Mouse (Mus musculus): ENCODE measurements around the gene Slc36a4. TPM values are rescaled to one million over a fixed set of nuclear protein-coding genes. Genes with fewer than 3 reads are reported as not detected.

The Slc36a4 gene
- polyA plus RNA-seq, 1 experiment from 2014 or later: 21.7 TPM

DNA sequence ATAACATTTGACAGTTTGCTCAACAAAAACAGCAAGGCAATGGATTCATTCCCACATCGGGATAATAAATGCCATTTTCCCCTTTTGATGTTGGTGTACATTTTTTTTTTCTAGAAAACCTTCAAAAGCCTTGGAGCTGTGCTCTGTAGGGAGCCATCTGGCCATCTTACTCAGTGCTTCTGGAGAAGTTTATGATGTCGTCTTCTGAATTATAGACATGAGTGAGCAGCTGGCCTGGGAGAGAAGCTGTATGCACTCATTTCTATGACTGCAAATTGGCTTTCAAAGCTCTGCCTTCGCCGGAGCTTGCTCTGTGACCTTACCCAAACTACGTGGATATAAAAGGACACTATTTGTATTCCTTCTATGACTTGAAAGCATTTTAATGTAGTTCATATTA is 56.8 kb downstream of the Slc36a4 start:
- no peak overlapping the region for H3K9ac ChIP-seq (ENCODE audit: low read length)

GRCm38 (mm10) chr9:15766821-15767220 is 57.3 kb downstream of the Slc36a4 start:
- ATAC-seq (ENCODE audit: insufficient read depth, low FRiP score, low TSS enrichment): peak; percentile 92; the same call in 1 of the 2 replicates
- WGBS: 35% methylated on average over 5 of the region's 5 CpGs
- peak; percentile 33 for DNase-seq (ENCODE audit: low spot score)
- H3K4me3 ChIP-seq (ENCODE audit: low read depth, low read length): no peak overlapping the region
- peak overlapping the region; percentile 60; the same call in 1 of the 2 replicates for H3K27ac ChIP-seq (ENCODE audit: low read depth, low read length)
- H3K36me3 ChIP-seq (ENCODE audit: control insufficient read depth, insufficient read depth, low read length): no peaks in the 10 kb centered on the region
- H3K4me1 ChIP-seq (ENCODE audit: control insufficient read depth, insufficient read depth, low read length): 0 out of 2 replicates have a peak, but pooled peaks cover 3% of the 10 kb centered on the region
- no peaks in the 10 kb centered on the region for H3K27me3 ChIP-seq (ENCODE audit: control insufficient read depth, insufficient read depth, low read length)
- no peak overlapping the region for H3K4me2 ChIP-seq (ENCODE audit: low read depth)
- no peaks in the 10 kb centered on the region for H3K9me3 ChIP-seq (ENCODE audit: control insufficient read depth, low read length)
- H3K9ac ChIP-seq (ENCODE audit: low read length): no peak overlapping the region

More for the DNA sequence above, 56.8 kb downstream of the Slc36a4 start:
- ATAC-seq (ENCODE audit: insufficient read depth, low FRiP score, low TSS enrichment) (peak; percentile 62), DNase-seq (ENCODE audit: low spot score) (peak; percentile 17)
- Histone ChIP-seq H3K9me3 (ENCODE audit: control insufficient read depth, low read length) (no peaks in the 10 kb centered on the region), H3K27me3 (ENCODE audit: control insufficient read depth, insufficient read depth, low read length) (no peaks in the 10 kb centered on the region), H3K4me1 (ENCODE audit: control insufficient read depth, insufficient read depth, low read length) (0 out of 2 replicates have a peak, but pooled peaks cover 3% of the 10 kb centered on the region), H3K4me3 (ENCODE audit: low read depth, low read length) (no peak overlapping the region), H3K27ac (ENCODE audit: low read depth, low read length) (peak overlapping the region; percentile 4; the same call in 1 of the 2 replicates), H3K4me2 (ENCODE audit: low read depth) (no peak overlapping the region), H3K36me3 (ENCODE audit: control insufficient read depth, insufficient read depth, low read length) (no peaks in the 10 kb centered on the region)
- WGBS: 42% methylated on average over 5 of the region's 5 CpGs

DNA sequence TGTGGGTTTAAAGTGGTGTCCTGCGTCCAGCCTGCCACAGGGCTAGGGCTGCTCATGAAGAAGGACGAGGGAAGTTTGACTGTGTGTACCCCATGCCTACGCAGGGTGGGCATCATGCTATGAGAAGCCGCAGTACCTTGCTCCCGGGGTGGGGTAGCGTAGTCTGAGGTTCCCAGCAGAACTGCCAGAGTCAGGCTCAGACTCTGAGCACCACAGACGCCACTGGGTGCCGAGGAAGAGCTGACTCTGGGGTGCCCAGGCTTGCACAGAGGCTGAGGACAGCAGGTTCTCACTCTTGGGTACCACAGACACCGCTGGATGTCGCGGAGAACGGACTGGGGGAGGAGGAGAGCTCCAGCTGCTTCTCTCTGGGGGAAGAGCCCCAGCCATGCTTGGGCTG is 63.2 kb downstream of the Slc36a4 start:
- Histone ChIP-seq H3K9ac (ENCODE audit: low read length) (no peak overlapping the region), H3K27me3 (ENCODE audit: control insufficient read depth, insufficient read depth, low read length) (no peaks in the 10 kb centered on the region), H3K36me3 (ENCODE audit: control insufficient read depth, insufficient read depth, low read length) (no peaks in the 10 kb centered on the region), H3K9me3 (ENCODE audit: control insufficient read depth, low read length) (no peaks in the 10 kb centered on the region), H3K4me3 (ENCODE audit: low read depth, low read length) (no peak overlapping the region), H3K27ac (ENCODE audit: low read depth, low read length) (no peak overlapping the region), H3K4me1 (ENCODE audit: control insufficient read depth, insufficient read depth, low read length) (no peaks in the 10 kb centered on the region), H3K4me2 (ENCODE audit: low read depth) (no peak overlapping the region)
- DNase-seq (ENCODE audit: low spot score) (no peak), ATAC-seq (ENCODE audit: insufficient read depth, low FRiP score, low TSS enrichment) (no peak)
- 89% methylated on average over 12 of the region's 12 CpGs for WGBS

GRCm38 (mm10) chr9:15773426-15773825 is 63.9 kb downstream of the Slc36a4 start:
- no peak for ATAC-seq (ENCODE audit: insufficient read depth, low FRiP score, low TSS enrichment)
- WGBS: 66% methylated on average over 4 of the region's 4 CpGs

DNA sequence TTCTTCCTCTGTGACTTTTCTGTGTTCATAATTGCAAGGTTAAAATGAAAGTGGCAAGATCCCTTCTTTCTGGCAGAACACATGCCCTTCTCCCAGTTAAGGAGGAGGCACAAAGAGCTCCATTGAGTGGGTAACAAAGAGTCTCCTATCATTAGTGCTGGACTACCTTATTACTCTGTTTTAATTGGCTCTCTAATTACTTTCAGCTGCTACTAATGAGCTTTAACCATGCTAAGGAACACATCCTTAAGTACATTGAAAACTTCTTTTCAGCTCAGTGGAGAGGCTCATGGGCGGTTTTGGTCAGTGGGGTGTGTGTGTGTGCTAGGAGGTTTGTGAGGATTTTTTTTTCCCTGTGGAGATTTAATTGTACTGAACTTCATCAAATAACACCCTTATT is 65.4 kb downstream of the Slc36a4 start:
- Histone ChIP-seq H3K9ac (ENCODE audit: low read length) (no peak overlapping the region), H3K4me1 (ENCODE audit: control insufficient read depth, insufficient read depth, low read length) (no peaks in the 10 kb centered on the region), H3K4me3 (ENCODE audit: low read depth, low read length) (no peak overlapping the region), H3K4me2 (ENCODE audit: low read depth) (no peak overlapping the region), H3K9me3 (ENCODE audit: control insufficient read depth, low read length) (no peaks in the 10 kb centered on the region), H3K27me3 (ENCODE audit: control insufficient read depth, insufficient read depth, low read length) (no peaks in the 10 kb centered on the region), H3K27ac (ENCODE audit: low read depth, low read length) (no peak overlapping the region), H3K36me3 (ENCODE audit: control insufficient read depth, insufficient read depth, low read length) (no peaks in the 10 kb centered on the region)
- no peak for DNase-seq (ENCODE audit: low spot score)
- no peak for ATAC-seq (ENCODE audit: insufficient read depth, low FRiP score, low TSS enrichment)
- 80% methylated on average over 1 of the region's 1 CpGs for WGBS

More at GRCm38 (mm10) chr9:15773426-15773825, 63.9 kb downstream of the Slc36a4 start:
- Histone ChIP-seq H3K4me1 (ENCODE audit: control insufficient read depth, insufficient read depth, low read length) (no peaks in the 10 kb centered on the region), H3K9me3 (ENCODE audit: control insufficient read depth, low read length) (no peaks in the 10 kb centered on the region), H3K4me3 (ENCODE audit: low read depth, low read length) (no peak overlapping the region), H3K4me2 (ENCODE audit: low read depth) (no peak overlapping the region), H3K36me3 (ENCODE audit: control insufficient read depth, insufficient read depth, low read length) (no peaks in the 10 kb centered on the region), H3K9ac (ENCODE audit: low read length) (no peak overlapping the region), H3K27me3 (ENCODE audit: control insufficient read depth, insufficient read depth, low read length) (no peaks in the 10 kb centered on the region), H3K27ac (ENCODE audit: low read depth, low read length) (no peak overlapping the region)
- DNase-seq (ENCODE audit: low spot score): no peak

DNA sequence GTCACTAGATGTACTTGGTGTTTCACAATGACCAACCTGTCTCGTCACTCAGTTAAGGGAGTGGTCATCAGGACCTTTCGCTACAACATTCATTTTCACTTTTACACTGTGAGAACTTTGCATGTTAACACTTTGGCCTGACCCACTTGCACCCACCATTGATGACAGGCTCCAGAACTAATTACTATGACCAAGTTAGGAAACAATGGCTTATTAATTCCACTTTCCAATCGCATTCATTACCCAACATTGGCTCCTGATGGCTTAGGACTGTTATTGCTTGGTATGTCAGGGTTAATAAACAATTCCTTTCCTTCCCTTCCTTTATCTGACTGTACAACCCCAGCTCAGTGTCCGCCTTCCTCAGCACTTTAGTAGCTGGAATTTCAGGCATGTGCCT is 72.4 kb downstream of the Slc36a4 start:
- Histone ChIP-seq H3K4me3 (ENCODE audit: low read depth, low read length) (no peak overlapping the region), H3K4me1 (ENCODE audit: control insufficient read depth, insufficient read depth, low read length) (no peaks in the 10 kb centered on the region), H3K27me3 (ENCODE audit: control insufficient read depth, insufficient read depth, low read length) (no peaks in the 10 kb centered on the region), H3K9ac (ENCODE audit: low read length) (no peak overlapping the region), H3K4me2 (ENCODE audit: low read depth) (no peak overlapping the region), H3K27ac (ENCODE audit: low read depth, low read length) (no peak overlapping the region), H3K9me3 (ENCODE audit: control insufficient read depth, low read length) (no peaks in the 10 kb centered on the region), H3K36me3 (ENCODE audit: control insufficient read depth, insufficient read depth, low read length) (no peaks in the 10 kb centered on the region)
- ATAC-seq (ENCODE audit: insufficient read depth, low FRiP score, low TSS enrichment) (no peak), DNase-seq (ENCODE audit: low spot score) (no peak)
- 74% methylated on average over 4 of the region's 4 CpGs for WGBS

DNA sequence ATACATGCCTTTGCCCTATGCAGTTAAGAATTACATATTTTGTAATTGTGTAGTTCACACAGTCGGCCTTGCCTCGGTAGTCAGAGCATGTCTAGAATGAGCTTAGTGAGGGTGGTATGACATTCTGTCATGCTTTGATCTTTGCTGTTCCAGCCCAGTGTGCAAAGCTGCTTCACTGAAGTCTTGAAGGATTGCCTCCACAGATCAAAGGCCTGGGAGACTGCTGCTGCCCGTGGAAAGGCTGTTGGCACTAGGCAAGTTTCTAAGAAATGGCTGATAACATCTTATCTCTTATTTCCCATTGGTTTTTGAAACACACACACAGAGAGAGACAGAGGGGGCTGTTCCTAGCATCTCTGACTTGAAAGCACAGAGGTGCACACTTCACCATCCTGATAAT is 76.7 kb downstream of the Slc36a4 start:
- WGBS: 85% methylated on average over 3 of the region's 3 CpGs
- ATAC-seq (ENCODE audit: insufficient read depth, low FRiP score, low TSS enrichment): no peak
- H3K9ac ChIP-seq (ENCODE audit: low read length): no peak overlapping the region
- no peaks in the 10 kb centered on the region for H3K4me1 ChIP-seq (ENCODE audit: control insufficient read depth, insufficient read depth, low read length)
- no peak overlapping the region for H3K4me3 ChIP-seq (ENCODE audit: low read depth, low read length)
- no peak overlapping the region for H3K4me2 ChIP-seq (ENCODE audit: low read depth)
- no peak for DNase-seq (ENCODE audit: low spot score)
- no peaks in the 10 kb centered on the region for H3K27me3 ChIP-seq (ENCODE audit: control insufficient read depth, insufficient read depth, low read length)
- H3K36me3 ChIP-seq (ENCODE audit: control insufficient read depth, insufficient read depth, low read length): no peaks in the 10 kb centered on the region
- no peaks in the 10 kb centered on the region for H3K9me3 ChIP-seq (ENCODE audit: control insufficient read depth, low read length)
- H3K27ac ChIP-seq (ENCODE audit: low read depth, low read length): no peak overlapping the region

DNA sequence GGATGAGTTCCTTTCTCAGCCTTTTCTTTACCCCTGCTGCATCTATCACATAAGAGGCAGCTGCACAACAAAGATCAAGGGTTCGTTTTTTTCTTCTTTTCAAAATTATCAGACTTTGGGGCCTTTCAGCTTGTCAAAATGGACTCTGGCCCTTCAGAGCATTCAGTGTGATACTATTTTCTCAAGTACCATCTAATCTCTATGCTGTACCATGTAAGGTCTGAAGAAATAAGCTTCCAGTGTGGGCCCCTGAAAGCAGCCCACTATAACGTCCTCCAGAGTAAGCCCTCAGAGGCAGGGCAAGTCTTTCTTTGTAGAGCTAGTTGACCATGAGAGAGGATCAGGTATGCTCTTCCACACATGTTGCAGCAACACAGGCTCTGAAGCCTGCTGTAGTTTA is 77.1 kb downstream of the Slc36a4 start:
- Histone ChIP-seq H3K4me2 (ENCODE audit: low read depth) (no peak overlapping the region), H3K4me3 (ENCODE audit: low read depth, low read length) (no peak overlapping the region), H3K27ac (ENCODE audit: low read depth, low read length) (no peak overlapping the region), H3K4me1 (ENCODE audit: control insufficient read depth, insufficient read depth, low read length) (no peaks in the 10 kb centered on the region), H3K27me3 (ENCODE audit: control insufficient read depth, insufficient read depth, low read length) (no peaks in the 10 kb centered on the region), H3K36me3 (ENCODE audit: control insufficient read depth, insufficient read depth, low read length) (no peaks in the 10 kb centered on the region), H3K9me3 (ENCODE audit: control insufficient read depth, low read length) (no peaks in the 10 kb centered on the region), H3K9ac (ENCODE audit: low read length) (no peak overlapping the region)
- 80% methylated on average over 2 of the region's 2 CpGs for WGBS
- no peak for ATAC-seq (ENCODE audit: insufficient read depth, low FRiP score, low TSS enrichment)
- DNase-seq (ENCODE audit: low spot score): no peak

- no peak overlapping the region for H3K4me2 ChIP-seq (ENCODE audit: low read depth)
- WGBS: 87% methylated on average over 9 of the region's 9 CpGs
- H3K4me3 ChIP-seq (ENCODE audit: low read depth, low read length): no peak overlapping the region
- no peaks in the 10 kb centered on the region for H3K4me1 ChIP-seq (ENCODE audit: control insufficient read depth, insufficient read depth, low read length)
- no peaks in the 10 kb centered on the region for H3K9me3 ChIP-seq (ENCODE audit: control insufficient read depth, low read length)
- H3K36me3 ChIP-seq (ENCODE audit: control insufficient read depth, insufficient read depth, low read length): no peaks in the 10 kb centered on the region
- no peak overlapping the region for H3K9ac ChIP-seq (ENCODE audit: low read length)
- DNase-seq (ENCODE audit: low spot score) (no peak), ATAC-seq (ENCODE audit: insufficient read depth, low FRiP score, low TSS enrichment) (no peak)
- no peak overlapping the region for H3K27ac ChIP-seq (ENCODE audit: low read depth, low read length)
- no peaks in the 10 kb centered on the region for H3K27me3 ChIP-seq (ENCODE audit: control insufficient read depth, insufficient read depth, low read length)
Observed at GRCm38 (mm10) chr9:15792076-15792475, 82.5 kb downstream of the Slc36a4 start.

Data from neural tube, embryonic 11.5 days (tissue).